Mouse (Mus musculus) lung, embryonic 16.5 days (tissue): ENCODE data around the gene Atp9a. TPM values are rescaled to one million over a fixed set of nuclear protein-coding genes. Genes with fewer than 3 reads are reported as not detected.

Source experiments
- ATAC-seq: fragments of 200-750 bp; cut with Nextera tagmentation; 2 replicates; pipeline ENCODE4 v1.8.0; 2017; ENCODE audit warnings: low read depth, mild to moderate bottlenecking, moderate library complexity
- H3K27ac ChIP-seq: fragments of 300-500 bp; sonication (generic); 2 replicates; pipeline ENCODE4 v1.5.1; 2014; ENCODE audit warnings: mild to moderate bottlenecking, control low read depth, low read length
- H3K27me3 ChIP-seq: fragments of 300-500 bp; sonication (generic); 2 replicates; pipeline ENCODE4 v1.6.1; 2014; ENCODE audit warnings: low read depth, low read length, mixed read lengths; ENCODE audit not compliant: control insufficient read depth, insufficient read depth
- H3K36me3 ChIP-seq: fragments of 300-500 bp; sonication (generic); 2 replicates; pipeline ENCODE4 v1.6.1; 2014; ENCODE audit warnings: low read length; ENCODE audit not compliant: control insufficient read depth, insufficient read depth
- H3K4me1 ChIP-seq: fragments of 300-500 bp; sonication (generic); replicated peaks from 2 replicates; pipeline ENCODE4 v1.6.1; 2014; ENCODE audit warnings: low read length, mixed read lengths; ENCODE audit not compliant: control insufficient read depth, insufficient read depth
- H3K4me2 ChIP-seq: fragments of 300-500 bp; sonication (generic); 2 replicates; pipeline ENCODE4 v1.6.1; 2014; ENCODE audit warnings: low read depth, low read length, control low read depth
- H3K4me3 ChIP-seq: fragments of 300-500 bp; sonication (generic); 2 replicates; pipeline ENCODE4 v1.5.1; 2014; ENCODE audit warnings: mild to moderate bottlenecking, low read length, control low read depth
- H3K9ac ChIP-seq: fragments of 300-500 bp; sonication (generic); 2 replicates; pipeline ENCODE4 v1.6.1; 2014; ENCODE audit warnings: low read length, control low read depth
- H3K9me3 ChIP-seq: fragments of 300-500 bp; sonication (generic); 2 replicates; pipeline ENCODE4 v1.6.1; 2016; ENCODE audit warnings: low read length; ENCODE audit not compliant: control insufficient read depth
- WGBS: fragments of 180-500 bp; shearing (Covaris S2); extraction: QIAGEN DNeasy Blood & Tissue Kit; methylation state at CpG from one replicate; pipeline ENCODE4 v1.1.7; 2014; 5-methylcytosine and 5-hydroxymethylcytosine counted together
- polyA plus RNA-seq: library from polyadenylated mRNA; unstranded; fragments of >200 nt; fragmentation: Nextera tagmentation; extraction: Ambion mirVana; gene quantifications from 2 replicates; pipeline ENCODE4 v1.2.1, GENCODE M21; 2015

Atp9a gene
- polyA plus RNA-seq, 1 experiment from 2014 or later, result 12.2 TPM

GRCm38 (mm10) chr2:168679381-168680199, 62.6 kb downstream of the Atp9a start:
- Histone ChIP-seq H3K27me3 (no peaks in the 10 kb centered on the region), H3K27ac (no peak overlapping the region), H3K9ac (no peak overlapping the region), H3K9me3 (0 out of 2 replicates have a peak, but pooled peaks cover 2% of the 10 kb centered on the region), H3K4me2 (no peak overlapping the region), H3K36me3 (peaks cover 3% of the 10 kb centered on the region; the same call in 1 of the 2 replicates), H3K4me1 (no peaks in the 10 kb centered on the region), H3K4me3 (no peak overlapping the region)
- WGBS, result 61% methylated on average over 19 of the region's 19 CpGs
- ATAC-seq, result no peak

- H3K4me2 ChIP-seq, result no peak overlapping the region
- no peak for ATAC-seq
- 78% methylated on average over 15 of the region's 15 CpGs for WGBS
Observed at GRCm38 (mm10) chr2:168678662-168679294, 63.4 kb downstream of the Atp9a start.

DNA sequence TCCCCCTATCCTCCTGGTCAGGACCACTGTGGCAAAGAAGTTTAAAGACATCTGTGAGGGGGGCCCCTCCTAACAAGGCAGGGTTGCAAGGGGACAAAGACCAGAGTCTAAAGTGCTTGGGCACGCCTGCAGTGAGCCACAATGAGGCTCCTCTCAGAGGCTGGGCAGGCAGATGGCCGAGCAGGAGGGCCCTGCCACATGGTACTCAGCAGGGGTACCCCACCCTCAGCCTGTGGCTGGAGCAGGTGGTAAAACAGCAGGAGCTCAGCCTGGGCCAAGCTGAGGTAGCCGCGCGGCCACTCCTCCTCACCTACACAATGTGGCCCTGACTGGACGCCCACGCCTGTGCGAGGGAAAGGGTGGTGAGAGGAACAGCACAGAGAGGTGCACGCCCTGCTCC, 64.6 kb downstream of the Atp9a start:
- H3K4me1 ChIP-seq, result no peaks in the 10 kb centered on the region
- H3K9me3 ChIP-seq, result 0 out of 2 replicates have a peak, but pooled peaks cover 2% of the 10 kb centered on the region
- ATAC-seq, result no peak
- no peaks in the 10 kb centered on the region for H3K27me3 ChIP-seq
- no peak overlapping the region for H3K27ac ChIP-seq
- H3K4me2 ChIP-seq, result no peak overlapping the region
- H3K36me3 ChIP-seq, result peaks cover 3% of the 10 kb centered on the region; the same call in 1 of the 2 replicates
- WGBS, result 70% methylated on average over 9 of the region's 9 CpGs
- no peak overlapping the region for H3K4me3 ChIP-seq
- H3K9ac ChIP-seq, result no peak overlapping the region

More at GRCm38 (mm10) chr2:168678662-168679294, 63.4 kb downstream of the Atp9a start:
- H3K4me3 ChIP-seq, result no peak overlapping the region
- no peak overlapping the region for H3K27ac ChIP-seq
- no peak overlapping the region for H3K9ac ChIP-seq
- H3K4me1 ChIP-seq, result no peaks in the 10 kb centered on the region
- H3K36me3 ChIP-seq, result peaks cover 3% of the 10 kb centered on the region; the same call in 1 of the 2 replicates
- H3K27me3 ChIP-seq, result no peaks in the 10 kb centered on the region
- H3K9me3 ChIP-seq, result 0 out of 2 replicates have a peak, but pooled peaks cover 2% of the 10 kb centered on the region

GRCm38 (mm10) chr2:168671724-168672123, 70.5 kb downstream of the Atp9a start:
- Histone ChIP-seq H3K27me3 (no peaks in the 10 kb centered on the region), H3K36me3 (no peaks in the 10 kb centered on the region), H3K9me3 (no peaks in the 10 kb centered on the region), H3K9ac (no peak overlapping the region), H3K27ac (no peak overlapping the region), H3K4me3 (no peak overlapping the region), H3K4me2 (no peak overlapping the region), H3K4me1 (no peaks in the 10 kb centered on the region)
- 89% methylated on average over 9 of the region's 9 CpGs for WGBS
- no peak for ATAC-seq

DNA sequence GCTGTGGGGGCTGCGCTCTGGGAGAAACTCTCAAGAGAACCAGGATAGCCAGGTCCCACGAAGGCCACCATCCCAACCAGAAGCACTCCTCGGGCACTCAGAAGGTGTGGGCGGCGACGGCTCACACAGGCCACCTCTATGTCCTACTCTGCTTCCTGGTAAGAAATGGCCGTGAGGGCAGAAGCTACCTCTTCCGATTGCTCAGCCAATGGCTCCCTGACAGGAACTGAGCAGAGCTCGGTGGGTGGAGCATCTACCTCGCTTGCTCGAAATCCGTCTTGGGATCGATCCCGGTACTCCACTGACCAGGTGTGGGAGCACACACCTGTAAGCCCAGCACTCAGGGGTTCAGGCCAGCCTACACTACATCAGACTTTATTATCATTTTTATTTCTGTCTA, 72.0 kb downstream of the Atp9a start:
- no peaks in the 10 kb centered on the region for H3K4me1 ChIP-seq
- ATAC-seq, result no peak
- H3K9me3 ChIP-seq, result no peaks in the 10 kb centered on the region
- H3K27ac ChIP-seq, result no peak overlapping the region
- H3K27me3 ChIP-seq, result no peaks in the 10 kb centered on the region
- H3K9ac ChIP-seq, result no peak overlapping the region
- WGBS, result 78% methylated on average over 14 of the region's 14 CpGs
- H3K36me3 ChIP-seq, result no peaks in the 10 kb centered on the region
- H3K4me3 ChIP-seq, result no peak overlapping the region
- H3K4me2 ChIP-seq, result no peak overlapping the region

DNA sequence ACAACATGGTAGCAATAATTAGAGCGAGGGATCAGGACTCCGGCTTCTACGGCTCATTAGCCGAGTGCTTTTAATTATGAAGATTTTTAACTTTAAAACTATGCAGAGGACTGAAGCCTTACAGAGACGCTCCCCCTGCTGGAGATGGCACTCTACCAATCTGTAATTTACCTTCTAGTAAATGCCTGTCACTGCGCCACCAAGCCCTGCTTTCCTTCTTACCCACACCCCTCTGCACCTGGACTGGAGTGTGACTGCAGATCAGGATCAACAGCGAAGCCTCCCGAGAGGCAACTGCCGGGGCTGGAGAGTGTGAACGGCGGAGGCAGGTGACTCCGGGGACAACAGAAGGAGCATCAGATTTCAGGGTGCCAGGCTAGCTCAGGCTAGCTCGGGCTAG, 72.4 kb downstream of the Atp9a start:
- H3K4me3 ChIP-seq, result no peak overlapping the region
- H3K4me2 ChIP-seq, result no peak overlapping the region
- no peak overlapping the region for H3K27ac ChIP-seq
- no peaks in the 10 kb centered on the region for H3K9me3 ChIP-seq
- WGBS, result 69% methylated on average over 13 of the region's 13 CpGs
- H3K4me1 ChIP-seq, result no peaks in the 10 kb centered on the region
- no peak overlapping the region for H3K9ac ChIP-seq
- no peak for ATAC-seq
- no peaks in the 10 kb centered on the region for H3K36me3 ChIP-seq
- H3K27me3 ChIP-seq, result no peaks in the 10 kb centered on the region

GRCm38 (mm10) chr2:168667745-168668144, 74.5 kb downstream of the Atp9a start:
- no peak overlapping the region for H3K9ac ChIP-seq
- no peak overlapping the region for H3K4me3 ChIP-seq
- H3K27ac ChIP-seq, result no peak overlapping the region
- H3K4me2 ChIP-seq, result no peak overlapping the region
- WGBS, result 79% methylated on average over 13 of the region's 13 CpGs
- H3K36me3 ChIP-seq, result no peaks in the 10 kb centered on the region
- H3K27me3 ChIP-seq, result no peaks in the 10 kb centered on the region
- no peaks in the 10 kb centered on the region for H3K9me3 ChIP-seq
- ATAC-seq, result no peak
- H3K4me1 ChIP-seq, result no peaks in the 10 kb centered on the region

- no peak overlapping the region for H3K27ac ChIP-seq
- no peak for ATAC-seq
- no peak overlapping the region for H3K4me3 ChIP-seq
- H3K4me1 ChIP-seq, result no peaks in the 10 kb centered on the region
- no peak overlapping the region for H3K9ac ChIP-seq
- H3K36me3 ChIP-seq, result no peaks in the 10 kb centered on the region
- H3K27me3 ChIP-seq, result no peaks in the 10 kb centered on the region
- 84% methylated on average over 4 of the region's 4 CpGs for WGBS
- H3K9me3 ChIP-seq, result no peaks in the 10 kb centered on the region
- no peak overlapping the region for H3K4me2 ChIP-seq
Observed at GRCm38 (mm10) chr2:168665680-168666079, 76.5 kb downstream of the Atp9a start.

DNA sequence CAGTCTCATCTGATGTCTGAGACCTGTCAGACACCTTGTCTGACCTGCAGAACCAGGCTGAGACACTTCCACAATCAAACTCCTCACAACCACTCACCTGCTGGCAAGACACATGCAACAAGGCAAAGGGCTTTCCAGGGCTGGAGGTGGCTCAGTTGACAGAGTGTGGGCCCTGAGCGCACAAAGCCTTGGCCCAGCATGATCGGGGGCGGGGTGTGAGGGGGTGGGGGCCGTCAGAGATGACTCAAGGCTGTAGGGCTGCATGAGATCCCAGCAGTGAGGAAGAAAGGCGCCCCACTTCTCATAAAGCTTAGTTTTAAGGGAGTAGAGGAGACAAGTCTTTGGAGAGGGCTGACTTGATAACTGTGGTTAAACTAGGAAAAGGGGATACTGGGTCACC, 78.5 kb downstream of the Atp9a start:
- Histone ChIP-seq H3K27me3 (no peaks in the 10 kb centered on the region), H3K4me2 (no peak overlapping the region), H3K27ac (no peak overlapping the region), H3K9me3 (no peaks in the 10 kb centered on the region), H3K4me3 (no peak overlapping the region), H3K9ac (no peak overlapping the region), H3K4me1 (no peaks in the 10 kb centered on the region), H3K36me3 (no peaks in the 10 kb centered on the region)
- WGBS, result 67% methylated on average over 5 of the region's 5 CpGs
- ATAC-seq, result no peak
